Mouse (Mus musculus) embryonic facial prominence, embryonic 13.5 days (tissue): ENCODE results near the gene Olfr805. TPM values are rescaled to one million over a fixed set of nuclear protein-coding genes. Genes with fewer than 3 reads are reported as not detected.

ENCODE experiments used
- microRNA-seq: library from miRNA; unstranded; fragments of <30 nt; microRNA quantifications from one replicate; pipeline ENCODE4, GENCODE M21; 2016
- polyA plus RNA-seq: library from polyadenylated mRNA; unstranded; fragments of >200 nt; fragmentation: Nextera tagmentation; extraction: Ambion mirVana; gene quantifications from 2 replicates; pipeline ENCODE4 v1.2.1, GENCODE M21; 2015

The Olfr805 gene
- polyA plus RNA-seq, 1 experiment from 2014 or later = not detected

Small RNAs within 50 kb of the gene (microRNA-seq; reads per million reads assigned to microRNA genes)
- not detected for gene Gm24485

Other genes with a start within 250 kb of the Olfr805 start
- not detected in 2 replicates for gene Olfr789, start 244.6 kb downstream of the Olfr805 start, polyA plus RNA-seq
- gene Olfr790, start 230.9 kb downstream of the Olfr805 start, polyA plus RNA-seq = not detected in 2 replicates
- not detected in 2 replicates for gene Olfr791, start 207.6 kb downstream of the Olfr805 start, polyA plus RNA-seq
- gene Olfr792, start 190.2 kb downstream of the Olfr805 start, polyA plus RNA-seq = not detected in 2 replicates
- not detected in 2 replicates for gene Olfr794, start 161.7 kb downstream of the Olfr805 start, polyA plus RNA-seq
- gene Olfr796, start 116.8 kb downstream of the Olfr805 start, polyA plus RNA-seq = not detected in 2 replicates
- gene Olfr798, start 101.4 kb downstream of the Olfr805 start, polyA plus RNA-seq = not detected in 2 replicates
- gene Olfr799, start 91.9 kb downstream of the Olfr805 start, polyA plus RNA-seq = not detected in 2 replicates
- not detected in 2 replicates for gene Olfr800, start 71.7 kb downstream of the Olfr805 start, polyA plus RNA-seq
- gene Olfr801, start 55.5 kb downstream of the Olfr805 start, polyA plus RNA-seq = not detected in 2 replicates
- gene Olfr802, start 41.2 kb downstream of the Olfr805 start, polyA plus RNA-seq = not detected in 2 replicates
- gene Olfr803, start 35.1 kb downstream of the Olfr805 start, polyA plus RNA-seq = not detected in 2 replicates
- not detected in 2 replicates for gene Olfr804, start 26.2 kb downstream of the Olfr805 start, polyA plus RNA-seq
- gene Olfr806, start 12.5 kb upstream of the Olfr805 start, polyA plus RNA-seq = not detected in 2 replicates
- gene Olfr807, start 28.4 kb upstream of the Olfr805 start, polyA plus RNA-seq = not detected in 2 replicates
- gene Olfr808, start 36.1 kb upstream of the Olfr805 start, polyA plus RNA-seq = not detected in 2 replicates
- gene Olfr809, start 45.3 kb upstream of the Olfr805 start, polyA plus RNA-seq = not detected in 2 replicates
- gene Olfr810, start 65.5 kb upstream of the Olfr805 start, polyA plus RNA-seq = 0.06 TPM in 1 of 2 replicates, not detected in the other
- gene Olfr811, start 75.0 kb upstream of the Olfr805 start, polyA plus RNA-seq = not detected in 2 replicates
- gene Olfr812, start 116.7 kb upstream of the Olfr805 start, polyA plus RNA-seq = not detected in 2 replicates
- 0.18 TPM in 1 of 2 replicates, not detected in the other for gene Olfr813, start 126.0 kb upstream of the Olfr805 start, polyA plus RNA-seq
- not detected in 2 replicates for gene Olfr814, start 150.5 kb upstream of the Olfr805 start, polyA plus RNA-seq
- gene Olfr815, start 176.5 kb upstream of the Olfr805 start, polyA plus RNA-seq = not detected in 2 replicates
- not detected in 2 replicates for gene Olfr816, start 186.2 kb upstream of the Olfr805 start, polyA plus RNA-seq
- gene Olfr818, start 219.7 kb upstream of the Olfr805 start, polyA plus RNA-seq = not detected in 2 replicates
- gene Olfr819, start 237.9 kb upstream of the Olfr805 start, polyA plus RNA-seq = not detected in 2 replicates
- not detected in 2 replicates for gene Olfr247, start 246.8 kb upstream of the Olfr805 start, polyA plus RNA-seq